Mouse (Mus musculus) activated CD4-positive, CD25-positive, alpha-beta regulatory T cell, adult 4 months (primary cell): ENCODE measurements around the gene Usp34. TPM values are rescaled to one million over a fixed set of nuclear protein-coding genes. Genes with fewer than 3 reads are reported as not detected.
"Not testable (repeated sequence)": the region's sequence is repeated elsewhere in the genome, so short reads cannot be mapped to it uniquely, and the experiment has no call there.

Source experiments
- ATAC-seq: one replicate; pipeline ENCODE4 v1.8.0; 2017
- polyA plus RNA-seq, 2 experiments: library from polyadenylated mRNA; unstranded; fragments of 100-300 nt; shearing (Covaris generic); gene quantifications; one replicate each; pipeline ENCODE4 v1.2.1; 2017

The Usp34 gene
- polyA plus RNA-seq, 2 experiments from 2014 or later, result 34.0 to 43.9 TPM

DNA sequence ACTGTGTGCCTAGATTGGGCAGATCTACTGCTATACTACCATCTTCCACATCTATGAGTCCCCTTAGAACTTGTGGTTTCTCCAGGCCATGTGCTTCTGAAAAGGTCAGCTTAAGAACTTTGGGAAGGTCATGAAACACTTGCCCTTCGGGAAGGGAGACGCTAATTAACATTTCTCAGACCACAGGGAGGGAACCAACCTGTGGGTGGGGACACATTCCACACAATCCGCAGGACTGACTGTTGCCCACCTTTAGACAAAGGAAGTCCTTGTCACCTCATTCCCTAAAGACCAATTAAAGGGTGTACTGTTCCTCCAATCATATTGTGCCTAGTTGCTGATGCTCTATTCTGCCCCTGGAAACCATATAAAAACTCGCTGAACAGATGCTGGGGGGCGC is 198.1 kb downstream of the Usp34 start:
- not testable (repeated sequence) for ATAC-seq

DNA sequence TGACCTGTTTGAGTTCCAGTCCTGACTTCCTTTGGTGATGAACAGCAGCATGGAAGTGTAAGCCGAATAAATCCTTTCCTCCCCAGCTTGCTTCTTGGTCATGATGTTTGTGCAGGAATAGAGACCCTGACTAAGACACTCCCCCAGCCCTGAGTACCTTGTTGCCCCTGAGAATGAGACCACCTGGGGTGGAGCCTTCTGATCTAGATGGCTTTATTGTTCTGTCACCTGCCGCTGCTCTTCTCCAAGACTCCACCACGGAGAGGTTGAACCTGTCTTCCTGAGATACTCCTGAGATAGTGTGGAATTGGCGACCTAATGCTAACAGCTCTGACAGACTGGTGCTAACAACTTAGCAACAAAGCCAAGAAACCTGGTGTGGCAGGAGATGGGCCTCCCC is 208.1 kb downstream of the Usp34 start:
- ATAC-seq, result not testable (repeated sequence)

- no peak for ATAC-seq
Observed at GRCm38 (mm10) chr11:23515315-23515714, 208.6 kb downstream of the Usp34 start.

DNA sequence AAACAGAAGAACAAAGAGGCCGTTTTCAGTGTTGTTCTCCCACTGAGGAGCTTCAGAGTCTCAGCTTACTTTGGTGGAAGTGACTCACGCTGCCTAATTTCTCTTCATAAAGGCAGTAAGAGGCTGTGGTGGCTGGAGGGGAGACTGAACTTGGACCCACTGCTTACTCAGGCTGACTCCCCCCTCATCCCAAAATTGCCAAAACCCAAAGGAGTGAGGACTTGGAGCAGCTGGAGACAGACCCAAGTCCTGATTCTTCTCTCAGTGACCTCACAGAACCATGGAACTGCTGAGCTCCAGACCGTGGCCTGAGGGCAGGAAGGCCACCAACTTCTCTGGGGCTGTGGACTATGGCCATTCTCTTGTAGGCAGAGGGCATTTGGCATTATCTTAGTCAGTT is 212.3 kb downstream of the Usp34 start:
- no peak for ATAC-seq

GRCm38 (mm10) chr11:23520473-23521205 is 213.9 kb downstream of the Usp34 start, which contains the start of gene 1700093K21Rik:
Gene 1700093K21Rik (minus strand): TSS chr11:23521155.
- ATAC-seq, result no peak

DNA sequence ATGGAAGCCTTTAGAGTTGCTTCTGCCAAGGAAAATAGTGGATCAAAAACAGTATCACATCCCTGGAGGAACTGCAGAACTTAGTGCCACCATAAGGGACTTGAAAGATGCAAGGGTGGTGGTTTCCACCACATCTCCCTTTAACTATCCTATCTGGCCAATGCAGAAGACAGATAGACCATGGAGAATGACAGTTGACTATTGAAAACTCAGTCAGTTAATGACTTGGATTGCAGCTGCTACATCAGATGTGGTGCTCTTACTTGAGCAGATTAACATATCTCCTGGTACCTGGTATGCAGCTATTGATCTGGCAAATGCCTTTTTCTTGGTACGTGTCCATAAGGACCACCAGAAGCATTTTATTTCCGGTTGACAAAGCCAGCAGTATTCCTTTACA is 230.8 kb downstream of the Usp34 start:
- ATAC-seq, result no peak

Other genes starting within 250 kb of the Usp34 start
- 10 to 100 TPM; 43.2 to 44.2 TPM for gene Xpo1, start 50.9 kb upstream of the Usp34 start, polyA plus RNA-seq
- 10 to 100 TPM; 28.3 to 41.3 TPM for gene Ahsa2, start 191.1 kb downstream of the Usp34 start, polyA plus RNA-seq
- not detected for gene 1700093K21Rik, start 214.3 kb downstream of the Usp34 start, polyA plus RNA-seq